Mouse (Mus musculus) heart, postnatal 36 days (tissue): ENCODE data around the gene Myo1d. TPM values are rescaled to one million over a fixed set of nuclear protein-coding genes. Genes with fewer than 3 reads are reported as not detected.
A peak's percentile ranks its signal among the peaks of the same experiment; 100 is the strongest.

Experiments used
- DNase-seq, 2 experiments: peaks; one replicate each; pipeline ENCODE4 v3.0.0; 2021 to 2022
- intact Hi-C: fragments of 180-260 bp; cut with DNase I; formaldehyde crosslinking; loops from one replicate; pipeline ENCODE4 v1.15.1; 2025
- total RNA-seq, 2 experiments: library from RNA; stranded (reverse); gene quantifications; 2 replicates each; pipeline ENCODE4 v1.2.3; 2021

Gene Myo1d
- total RNA-seq, 2 experiments from 2014 or later: 9.4 to 10.2 TPM

DNA sequence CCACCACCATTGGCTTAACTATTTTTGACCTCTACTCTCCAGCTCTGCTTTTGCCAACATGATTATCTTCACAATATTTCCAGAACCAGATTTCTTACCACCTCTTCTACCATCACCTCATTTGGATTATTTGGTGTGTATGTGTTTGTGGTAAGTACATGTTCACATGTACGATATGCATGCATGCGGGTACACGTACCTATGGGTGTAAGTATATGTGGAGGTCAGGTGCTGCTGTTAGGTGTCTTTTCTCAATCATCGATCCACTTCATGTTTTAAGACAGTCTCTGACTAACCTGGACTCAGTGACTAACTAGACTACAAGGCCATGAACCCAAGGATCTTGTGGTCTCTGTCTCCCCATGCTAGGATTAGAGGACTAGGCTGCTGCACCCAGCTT lies 37.4 kb downstream of the Myo1d start:
- DNase-seq: no peak
- intact Hi-C loops: no loop called here

DNA sequence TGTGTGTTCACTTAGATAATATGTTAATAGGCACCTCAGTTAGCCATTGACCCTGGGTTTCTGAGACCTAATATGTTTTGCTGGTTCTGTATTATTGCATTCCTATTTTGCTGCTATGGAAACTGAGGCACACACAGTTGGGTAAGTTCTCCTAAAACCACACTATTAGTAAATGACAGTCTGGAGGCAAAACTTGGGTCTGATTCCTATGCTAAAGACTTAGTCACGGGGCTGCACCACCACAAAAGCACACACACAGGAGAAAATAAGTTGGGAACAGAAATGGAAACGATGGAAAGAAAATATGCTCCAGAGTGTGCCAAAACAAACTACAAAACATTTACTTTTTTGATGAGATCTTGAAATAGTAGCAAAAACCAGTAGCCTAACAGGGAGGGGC lies 45.1 kb downstream of the Myo1d start:
- intact Hi-C loops: loop anchor here (5.0 kb wide), 1 partner anchor 38 kb away; no protein-coding TSS in a partner anchor
- DNase-seq: no peak

DNA sequence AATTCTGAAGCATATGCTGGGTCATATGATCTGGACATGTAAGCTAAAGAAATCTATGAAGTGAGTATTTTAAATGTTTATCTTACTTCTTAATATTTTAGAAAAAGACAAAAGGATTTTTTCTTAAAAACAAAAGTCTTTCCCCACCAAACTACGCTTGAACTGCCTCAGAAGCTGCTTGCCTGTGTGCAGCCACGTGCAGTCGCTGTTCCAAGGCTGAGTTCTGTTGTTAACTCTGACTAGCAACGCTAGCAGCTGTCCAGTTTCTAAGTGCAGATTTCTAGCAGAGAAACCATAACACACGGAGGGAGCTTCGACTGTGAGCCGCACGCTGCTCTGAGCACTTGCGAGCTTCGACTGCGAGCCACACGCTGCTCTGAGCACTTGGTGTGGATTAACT lies 55.1 kb downstream of the Myo1d start:
- intact Hi-C loops: no loop called here
- no peak for DNase-seq

DNA sequence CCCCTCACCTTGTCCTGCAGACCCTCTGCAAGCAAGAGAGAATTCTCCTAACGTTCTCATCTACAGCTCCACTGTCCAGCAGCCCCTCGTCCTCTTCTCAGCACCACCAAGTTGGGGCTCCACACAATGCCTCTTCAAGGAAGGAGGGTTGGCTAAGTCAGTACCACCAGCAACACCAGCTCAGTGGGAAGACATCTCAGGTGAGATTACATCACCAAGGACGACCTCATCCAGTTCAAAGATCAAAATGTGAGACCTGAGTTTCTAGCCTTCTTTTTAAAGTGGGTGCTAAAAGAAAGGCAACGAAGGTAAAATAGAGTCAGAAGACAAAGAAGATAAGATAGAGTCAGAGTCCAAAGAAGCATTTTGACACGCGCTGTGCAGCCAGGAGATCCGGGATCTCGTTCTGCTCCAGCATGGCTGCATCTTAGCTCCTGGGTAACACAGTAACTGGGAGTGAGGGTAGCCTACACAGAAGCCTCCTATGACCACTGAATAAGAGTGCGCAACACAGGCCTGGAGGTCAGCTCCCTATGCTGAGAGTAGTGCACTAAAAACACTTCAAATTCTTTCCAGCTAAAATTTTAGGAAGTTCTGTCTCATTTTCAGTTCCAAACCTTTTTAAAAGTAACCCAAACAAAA lies 56.3 kb downstream of the Myo1d start:
- intact Hi-C loops: no loop called here

DNA sequence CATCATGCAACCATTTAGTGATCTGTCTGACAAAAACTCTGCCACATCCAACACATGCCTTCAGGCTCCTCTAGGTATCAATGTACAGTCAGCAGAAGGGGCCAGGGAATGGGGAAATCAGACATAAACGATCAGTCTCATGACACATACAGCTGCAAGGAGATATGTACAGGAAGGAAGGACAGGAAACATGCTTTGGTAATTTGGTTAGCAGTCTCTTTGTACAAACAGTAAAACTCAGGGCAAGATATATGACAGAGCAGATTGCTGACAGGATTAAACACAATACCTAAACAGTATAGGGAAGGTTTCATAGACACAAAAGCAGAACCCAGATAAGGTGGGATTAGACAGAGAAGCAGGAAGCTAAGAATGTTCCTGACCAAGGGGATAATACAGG lies 60.8 kb downstream of the Myo1d start:
- no peak for DNase-seq
- intact Hi-C loops: no loop called here

More for the DNA sequence above, 56.3 kb downstream of the Myo1d start:
- DNase-seq: no peak

DNA sequence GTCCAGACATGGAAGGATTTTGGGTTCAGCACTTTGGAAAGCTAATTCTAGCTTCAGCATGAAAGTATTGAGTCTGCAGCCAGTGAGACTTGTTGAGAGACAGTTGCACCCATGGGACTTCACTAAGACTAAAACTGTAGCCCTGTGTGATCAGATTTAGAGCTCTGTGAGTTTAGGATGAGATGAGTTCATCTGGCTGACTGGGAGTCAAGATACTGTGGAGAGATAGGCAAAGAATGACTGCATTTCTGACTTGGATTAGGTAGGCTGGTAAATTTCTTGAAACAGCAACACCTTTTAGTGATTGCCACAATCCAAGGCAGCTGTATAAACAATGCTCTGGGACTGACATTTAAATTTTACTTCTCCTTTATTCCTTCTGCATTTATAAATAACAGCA lies 61.8 kb downstream of the Myo1d start:
- DNase-seq: no peak
- intact Hi-C loops: no loop called here

DNA sequence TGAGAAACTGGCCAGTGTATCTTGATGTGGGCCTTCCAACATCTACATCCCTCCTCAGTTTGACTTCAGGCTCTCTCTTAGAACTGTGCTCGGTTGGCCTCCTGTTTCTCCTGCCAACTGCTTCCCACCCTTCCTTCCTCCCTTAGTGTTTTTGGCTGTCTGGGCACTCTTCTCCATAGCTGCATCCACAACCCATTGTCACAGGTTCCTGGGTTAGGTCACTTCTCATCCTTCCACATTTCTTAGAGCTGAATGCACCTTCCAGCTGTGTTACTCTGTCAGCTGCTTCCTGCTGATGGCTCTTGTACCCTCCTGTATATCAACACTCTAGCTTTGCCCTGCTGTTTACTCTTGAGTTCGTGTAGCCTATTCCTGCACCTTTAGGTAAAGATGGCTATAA lies 64.7 kb downstream of the Myo1d start:
- intact Hi-C loops: no loop called here
- no peak for DNase-seq

DNA sequence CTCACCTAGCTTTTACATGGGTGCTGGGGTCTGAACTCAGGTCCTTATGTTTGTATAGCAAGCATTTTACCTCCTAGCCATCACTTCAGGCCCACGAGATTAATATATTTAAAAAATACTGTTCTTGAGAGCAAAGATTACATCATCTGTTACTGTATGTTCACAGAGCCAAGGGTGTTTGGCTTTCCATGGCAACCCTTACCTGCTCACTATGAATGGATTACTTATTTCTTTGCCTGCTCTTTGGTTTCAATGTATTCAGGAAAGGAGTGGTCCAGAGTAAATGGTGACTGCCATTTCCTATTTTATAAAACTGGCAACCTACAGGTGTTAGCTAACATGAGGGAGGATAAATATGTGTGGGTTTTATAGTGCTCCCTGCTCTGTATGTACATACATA lies 66.1 kb downstream of the Myo1d start:
- intact Hi-C loops: no loop called here
- DNase-seq: no peak

DNA sequence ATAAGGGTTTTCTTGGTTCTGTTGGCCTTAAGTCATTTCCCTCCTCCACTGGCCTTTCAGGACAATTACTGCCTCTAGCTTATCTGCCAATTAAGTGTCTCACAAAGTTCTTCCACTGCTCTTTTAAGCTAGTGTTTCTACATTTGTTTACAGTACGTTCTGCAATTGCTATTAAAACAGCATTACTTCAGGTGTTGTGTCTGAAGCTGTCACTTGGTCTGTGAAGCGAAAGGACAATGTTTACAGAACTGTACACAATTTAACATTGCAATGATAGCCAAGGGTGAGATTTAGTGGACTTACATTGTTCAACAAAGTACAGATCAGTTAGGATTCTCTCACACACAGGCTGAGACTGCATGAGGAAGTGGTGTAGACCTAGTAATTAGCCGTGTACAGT lies 67.6 kb downstream of the Myo1d start:
- no peak for DNase-seq
- intact Hi-C loops: no loop called here

DNA sequence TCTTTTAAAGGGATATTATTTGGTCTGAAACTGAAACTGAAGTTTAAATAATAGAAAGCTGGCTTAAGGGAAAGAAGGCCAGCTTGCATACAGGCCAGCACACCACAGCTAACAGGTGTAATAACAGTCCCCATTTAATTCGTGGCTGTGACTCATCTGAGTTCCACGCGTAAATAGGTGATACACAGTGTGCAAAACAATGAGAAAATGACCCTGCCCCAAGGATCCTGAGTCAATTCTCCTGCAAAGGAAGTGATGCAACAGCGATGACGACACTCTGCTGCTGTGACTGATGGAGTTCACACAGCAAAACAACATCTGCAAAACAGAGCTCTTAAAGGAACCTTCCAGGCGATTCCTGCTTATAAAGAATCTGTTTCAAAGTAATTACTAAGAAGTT lies 68.5 kb downstream of the Myo1d start:
- DNase-seq: peak; percentile 42 to 53
- intact Hi-C loops: no loop called here

DNA sequence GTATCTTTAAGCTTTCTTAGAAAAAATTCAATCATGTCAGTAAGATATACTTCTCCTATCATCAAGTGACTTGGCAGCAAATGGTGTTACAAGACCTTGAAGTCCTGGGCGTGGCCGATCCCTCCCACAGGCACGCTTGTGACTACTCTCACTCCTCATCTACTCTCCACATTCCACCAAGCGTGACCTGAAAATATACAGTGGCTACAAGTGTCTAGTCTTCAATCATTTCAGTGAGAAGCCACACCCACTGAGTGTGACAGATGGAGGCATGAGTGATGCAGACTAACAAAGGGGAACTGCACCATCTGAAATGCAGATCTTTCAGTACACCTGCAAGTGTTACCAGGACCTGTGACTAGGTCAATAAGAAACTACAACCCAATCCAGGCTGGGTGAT lies 79.2 kb downstream of the Myo1d start:
- intact Hi-C loops: no loop called here
- DNase-seq: no peak

DNA sequence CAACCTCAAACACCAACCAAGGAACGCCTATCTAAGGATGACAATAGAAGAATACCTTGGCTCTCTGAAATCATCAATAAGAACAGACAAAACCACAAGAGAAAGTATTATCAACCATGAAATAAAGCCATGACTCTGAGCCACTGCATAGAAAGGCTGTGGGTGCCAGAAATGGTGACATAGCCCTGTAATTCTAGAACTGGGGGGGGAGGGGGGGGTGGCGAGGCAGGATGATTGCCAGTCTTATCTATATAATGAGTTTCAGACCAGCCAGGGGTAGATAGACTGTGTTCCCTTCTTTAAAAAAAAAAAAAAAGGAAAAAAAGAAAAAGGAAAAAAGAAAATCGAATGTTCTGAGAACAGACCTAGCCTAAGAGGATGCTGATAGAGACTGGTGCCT lies 81.1 kb downstream of the Myo1d start:
- no peak for DNase-seq
- intact Hi-C loops: loop anchor here (5.0 to 10.0 kb wide), 2 partner anchors 174 to 916 kb away; no protein-coding TSS in a partner anchor

DNA sequence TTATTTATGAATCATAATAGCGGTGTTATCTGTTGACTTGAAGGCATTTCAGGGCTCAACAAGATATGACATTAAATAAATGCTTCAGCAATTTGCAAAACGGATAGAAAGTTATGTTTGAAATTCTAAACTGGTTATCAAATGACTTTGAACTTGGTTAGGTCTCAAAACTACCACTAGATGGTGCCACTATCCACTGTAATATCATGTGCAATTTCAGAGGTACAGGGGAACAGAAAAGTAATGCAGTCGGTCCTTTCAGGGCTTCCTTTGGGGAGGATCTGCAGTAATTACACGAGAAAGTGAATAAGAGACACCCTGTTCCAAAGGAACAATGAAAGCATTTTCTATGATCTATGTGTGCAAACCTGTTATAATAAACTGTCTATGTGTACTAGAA lies 83.5 kb downstream of the Myo1d start:
- intact Hi-C loops: loop anchor here (1.0 to 10.0 kb wide), 5 partner anchors 84 to 918 kb away; partner anchors contain the start of gene Myo1d
- no peak for DNase-seq

DNA sequence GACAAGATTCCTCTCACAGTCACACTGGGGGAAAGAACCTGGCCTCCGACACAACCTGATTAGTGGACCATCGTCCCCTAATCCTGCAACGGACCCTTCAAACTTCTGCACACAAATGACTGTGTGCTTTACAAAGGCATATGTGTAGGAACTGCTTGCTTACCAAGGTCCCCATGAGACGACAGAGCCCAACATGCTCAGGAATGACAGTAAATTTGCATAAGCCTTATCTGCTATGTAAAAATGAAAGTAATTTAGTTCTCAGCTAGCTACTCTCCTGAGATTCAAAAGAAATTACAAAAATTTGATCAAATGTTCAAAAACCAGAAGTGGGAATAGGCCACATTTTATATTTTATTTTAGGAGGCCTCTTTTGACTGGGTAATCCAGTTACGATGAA lies 95.2 kb downstream of the Myo1d start:
- DNase-seq: no peak
- intact Hi-C loops: no loop called here

DNA sequence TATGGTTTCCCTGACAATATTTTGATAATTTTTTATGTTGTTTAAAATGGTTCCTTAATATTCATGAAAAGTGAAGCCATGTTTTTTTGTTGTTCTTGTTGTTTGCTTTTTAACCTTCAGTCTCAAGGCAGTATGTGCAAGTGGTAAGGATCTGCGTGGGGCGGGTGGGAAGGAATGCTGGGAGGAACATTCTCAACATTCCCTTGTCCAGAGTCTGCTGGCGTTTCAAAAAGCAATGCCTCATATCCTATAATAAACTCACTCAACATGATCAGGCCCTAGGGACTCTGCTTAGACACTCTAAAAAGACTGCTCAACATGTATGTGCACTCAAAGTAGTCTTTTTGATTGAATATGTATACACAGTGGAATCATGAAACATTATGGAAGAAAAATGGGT lies 97.1 kb downstream of the Myo1d start:
- intact Hi-C loops: no loop called here

DNA sequence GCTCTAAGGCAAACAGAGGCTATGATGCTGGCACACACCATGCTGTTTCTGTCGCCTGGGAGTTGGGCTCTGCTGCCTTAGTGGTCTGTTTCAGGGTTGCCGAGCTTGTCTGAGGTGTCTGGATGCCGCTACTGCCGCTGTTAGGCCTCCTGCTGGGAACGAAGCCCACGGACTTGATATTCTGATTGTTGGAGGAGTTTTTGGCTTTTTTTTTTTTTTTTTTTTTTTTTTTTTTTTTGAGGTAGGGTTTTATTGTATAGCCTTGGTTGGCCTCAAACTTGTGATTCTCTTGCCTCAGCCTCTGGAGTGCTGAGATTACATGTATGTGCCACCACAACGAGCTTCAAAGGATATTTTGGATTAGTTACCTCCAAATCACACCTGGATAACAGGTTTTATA lies 106.8 kb downstream of the Myo1d start:
- no peak for DNase-seq
- intact Hi-C loops: loop anchor here (5.0 kb wide), 1 partner anchor 196 kb away; the partner anchor contains the start of gene Cdk5r1

More for the DNA sequence above, 97.1 kb downstream of the Myo1d start:
- DNase-seq: no peak

DNA sequence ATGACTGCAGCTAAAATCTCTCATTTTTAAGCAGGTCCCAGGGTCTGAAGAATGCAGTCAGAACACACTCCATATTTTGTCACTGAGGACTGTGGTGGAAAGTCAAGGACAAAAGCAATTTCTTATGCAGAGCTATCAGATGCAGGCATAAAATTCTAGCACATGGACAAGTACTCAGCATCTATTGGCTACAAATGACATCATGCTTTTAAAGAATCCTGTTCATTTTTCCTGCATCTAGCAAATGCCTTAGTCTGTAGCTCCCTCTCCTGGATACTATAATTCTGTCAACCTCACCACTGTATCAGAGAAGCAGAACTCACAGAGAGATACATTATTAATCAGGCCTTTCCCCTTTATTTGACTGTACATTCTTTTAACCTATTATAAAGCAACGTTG lies 109.4 kb downstream of the Myo1d start:
- DNase-seq: no peak
- intact Hi-C loops: loop anchor here (1.0 to 5.0 kb wide), 2 partner anchors 193 to 242 kb away; partner anchors contain the start of genes Cdk5r1 and Psmd11

DNA sequence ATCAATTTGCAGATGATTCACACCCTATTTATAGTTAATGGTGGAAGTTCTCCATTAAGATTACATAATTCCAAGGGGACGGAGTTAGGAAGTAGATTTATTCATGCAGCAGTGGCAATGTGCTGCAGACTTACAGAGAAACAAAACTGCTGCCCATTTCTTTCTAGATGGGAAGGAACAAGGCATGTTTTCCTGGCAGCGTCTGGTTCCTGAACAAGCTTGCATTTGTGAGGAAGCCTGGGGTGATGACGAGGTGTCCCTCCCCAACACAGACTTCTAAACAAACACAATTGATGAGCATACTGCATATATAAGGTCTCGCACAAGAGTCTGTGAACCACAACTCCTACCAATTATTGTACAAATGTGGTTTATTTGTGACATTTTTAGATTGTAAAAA lies 109.9 kb downstream of the Myo1d start:
- DNase-seq: no peak
- intact Hi-C loops: loop anchor here (1.0 to 5.0 kb wide), 2 partner anchors 193 to 242 kb away; partner anchors contain the start of genes Cdk5r1 and Psmd11

DNA sequence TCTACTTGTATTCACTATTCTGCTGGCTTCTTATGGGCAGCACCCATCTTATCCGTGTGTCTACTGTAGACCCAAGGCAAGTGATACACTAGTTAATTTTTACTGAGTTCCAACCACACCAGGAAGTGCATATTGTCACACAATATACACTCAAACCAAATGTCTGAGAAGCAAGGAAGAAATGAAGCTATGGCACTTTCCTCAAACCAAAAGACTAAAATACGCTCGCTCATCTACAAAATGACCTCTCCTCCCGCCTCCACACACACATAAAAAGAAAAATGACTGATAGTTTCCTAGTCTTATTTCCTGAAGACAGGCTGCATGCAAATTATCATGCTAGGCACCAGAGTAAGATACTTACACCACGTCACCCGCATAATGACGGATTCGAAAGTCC lies 113.6 kb downstream of the Myo1d start:
- intact Hi-C loops: no loop called here
- DNase-seq: no peak

DNA sequence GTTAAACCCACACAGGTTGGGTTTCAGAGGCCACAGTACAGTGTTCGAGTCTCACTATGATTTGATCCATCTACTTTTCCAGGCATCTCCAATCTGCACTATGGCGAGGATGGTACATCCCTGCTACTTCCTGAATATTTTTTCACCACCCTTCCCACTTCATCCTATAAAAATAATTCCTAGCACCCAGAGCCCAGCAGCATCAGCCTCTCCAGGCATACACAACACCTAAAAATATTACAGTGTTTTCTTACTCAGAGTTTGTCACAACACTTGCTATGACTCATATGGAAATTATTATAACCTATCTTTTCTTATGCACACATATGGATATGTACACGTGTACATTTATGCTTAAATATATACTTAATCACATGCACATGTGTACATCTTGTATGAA lies 115.6 kb downstream of the Myo1d start:
- intact Hi-C loops: no loop called here
- DNase-seq: no peak

DNA sequence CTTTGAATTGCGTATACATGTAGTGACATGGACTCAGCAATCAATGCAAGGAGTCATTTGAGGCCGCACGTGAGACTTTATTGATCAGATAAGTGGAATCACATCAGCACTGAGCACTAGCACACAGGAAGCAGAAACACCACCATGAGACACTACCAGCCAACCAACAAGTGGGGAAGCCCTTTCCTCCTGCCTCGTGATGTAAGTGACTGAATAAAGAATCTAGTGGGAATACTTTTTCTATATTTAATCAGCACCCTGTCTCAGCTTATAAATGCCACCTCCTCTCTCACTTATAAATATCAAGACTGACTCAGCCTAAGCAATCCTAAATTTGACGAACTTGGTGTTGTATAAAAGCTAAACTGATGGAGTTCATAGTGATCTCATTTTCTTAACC lies 134.7 kb downstream of the Myo1d start:
- no peak for DNase-seq
- intact Hi-C loops: no loop called here

DNA sequence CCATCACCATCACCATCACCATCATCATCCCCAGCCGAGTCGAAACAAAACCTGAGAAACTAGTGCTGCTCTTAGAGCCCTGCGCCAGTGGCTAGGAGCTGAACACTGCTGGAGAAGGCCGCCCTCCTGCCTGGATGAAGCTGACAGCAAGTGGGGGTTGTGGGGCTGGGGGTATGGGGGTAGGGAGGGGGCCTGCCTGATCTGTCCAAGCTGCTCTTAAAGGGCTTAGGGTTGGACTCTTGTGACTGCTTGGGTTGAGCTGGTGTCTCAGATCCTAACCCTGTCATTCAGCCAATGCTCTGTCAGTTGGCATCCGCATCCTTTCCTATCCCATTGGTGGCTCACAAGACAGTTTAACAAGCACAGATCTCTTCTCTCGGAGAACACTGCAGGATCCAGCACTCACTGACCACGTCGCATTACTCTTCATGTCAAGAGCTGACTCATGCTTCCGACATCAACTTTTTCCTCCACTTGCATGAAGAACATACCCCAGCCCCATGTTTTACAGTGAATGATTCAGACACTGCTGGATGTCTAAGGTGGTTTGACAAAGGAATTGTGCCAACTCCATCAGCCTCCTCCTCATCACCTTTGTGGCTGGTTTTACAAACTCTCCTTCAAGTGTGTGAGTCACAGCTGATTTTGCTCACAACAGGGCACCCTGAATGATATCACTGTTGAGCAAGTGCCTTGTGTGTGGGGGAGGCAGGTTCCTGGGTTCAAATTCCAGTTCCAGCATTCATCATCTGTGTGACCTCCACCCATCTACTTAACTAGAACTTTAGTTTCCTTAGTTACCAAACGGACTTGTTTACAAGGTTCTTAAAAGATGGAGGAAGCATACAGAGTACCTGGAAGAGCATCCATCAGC lies 150.6 kb downstream of the Myo1d start:
- intact Hi-C loops: no loop called here
- no peak for DNase-seq
